Mouse (Mus musculus): ENCODE data around the gene H2-Q7.
"Not testable (repeated sequence)": the region's sequence is repeated elsewhere in the genome, so short reads cannot be mapped to it uniquely, and the experiment has no call there.

The H2-Q7 gene

GRCm38 (mm10) chr17:35438885-35439284, at the start of gene H2-Q7:
Gene H2-Q7 (plus strand): TSS chr17:35439155.
- not testable (repeated sequence) for DNase-seq (ENCODE audit: low spot score)

GRCm38 (mm10) chr17:35389796-35390195, 49.2 kb upstream of the H2-Q7 start:
- DNase-seq (ENCODE audit: low spot score): not testable (repeated sequence)

- not testable (repeated sequence) for DNase-seq (ENCODE audit: low spot score)
Observed at GRCm38 (mm10) chr17:35392671-35393070, 46.3 kb upstream of the H2-Q7 start.

GRCm38 (mm10) chr17:35393864-35394800, 44.8 kb upstream of the H2-Q7 start:
- not testable (repeated sequence) for DNase-seq (ENCODE audit: low spot score)

GRCm38 (mm10) chr17:35396956-35397355, 42.0 kb upstream of the H2-Q7 start:
- DNase-seq (ENCODE audit: low spot score): not testable (repeated sequence)

DNA sequence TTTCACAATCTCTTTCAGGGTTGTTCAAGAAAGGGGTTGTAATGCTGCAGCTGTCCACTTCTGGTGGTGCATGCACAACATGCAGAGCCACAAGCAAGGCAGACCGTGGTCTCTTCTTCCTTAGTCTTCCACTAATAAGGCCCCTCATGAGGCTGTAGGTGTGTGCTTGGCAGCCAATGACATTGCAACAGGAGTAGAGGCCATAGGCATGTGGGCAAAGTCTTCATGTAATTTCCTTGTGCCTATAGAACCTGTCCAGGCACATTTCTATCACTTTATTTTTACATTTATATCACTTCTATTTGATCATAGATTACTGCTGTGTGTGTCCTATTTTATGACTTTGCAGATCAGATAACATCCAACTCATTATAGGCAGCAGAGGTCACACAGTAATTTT, 25.9 kb upstream of the H2-Q7 start:
- not testable (repeated sequence) for DNase-seq (ENCODE audit: low spot score)

GRCm38 (mm10) chr17:35415273-35416129, 23.5 kb upstream of the H2-Q7 start:
- not testable (repeated sequence) for DNase-seq (ENCODE audit: low spot score)

GRCm38 (mm10) chr17:35418772-35419171, 20.2 kb upstream of the H2-Q7 start:
- no peak for DNase-seq (ENCODE audit: low spot score)

DNA sequence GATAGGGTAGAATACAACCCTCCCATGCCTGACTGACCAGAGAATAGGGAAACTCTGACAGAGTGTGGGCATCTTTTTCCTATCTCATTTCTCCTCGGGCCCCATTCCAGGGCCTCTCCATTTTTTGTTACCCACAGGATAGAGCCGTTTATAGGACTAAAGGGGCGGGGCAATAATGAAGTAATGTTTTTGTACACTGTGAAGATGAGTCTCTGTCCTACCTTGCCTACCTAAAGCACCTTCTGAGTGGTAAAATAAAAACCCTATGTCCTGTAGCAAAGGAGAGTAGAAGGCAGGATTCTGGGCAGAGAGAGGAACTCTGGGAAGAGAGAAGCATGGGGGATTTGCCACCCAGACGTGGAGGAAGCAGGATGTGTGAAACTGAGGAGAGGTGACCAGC, 19.4 kb upstream of the H2-Q7 start:
- not testable (repeated sequence) for DNase-seq (ENCODE audit: low spot score)

GRCm38 (mm10) chr17:35420206-35420810, 18.6 kb upstream of the H2-Q7 start:
- not testable (repeated sequence) for DNase-seq (ENCODE audit: low spot score)

DNA sequence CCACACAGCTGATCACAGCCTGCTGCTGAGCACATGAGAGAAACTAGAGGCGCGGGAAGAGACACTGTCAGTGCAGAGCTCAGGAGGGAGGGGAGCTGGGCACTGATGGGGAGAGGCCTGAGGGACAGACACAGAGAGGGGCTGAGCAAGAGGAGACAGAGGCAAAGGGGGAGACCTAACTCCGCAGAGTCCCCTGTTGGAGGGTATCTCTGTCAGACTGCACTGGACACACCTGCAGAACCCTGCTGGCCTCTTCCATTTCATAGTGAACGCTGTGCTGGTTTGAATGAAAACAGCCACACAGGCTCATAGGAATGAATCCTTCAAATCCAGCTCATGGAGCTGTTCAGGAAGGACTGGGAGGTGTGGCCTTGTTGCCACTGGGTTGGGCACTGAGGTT, 17.6 kb upstream of the H2-Q7 start:
- not testable (repeated sequence) for DNase-seq (ENCODE audit: low spot score)

- DNase-seq (ENCODE audit: low spot score): not testable (repeated sequence)
Observed at GRCm38 (mm10) chr17:35422360-35422759, 16.6 kb upstream of the H2-Q7 start.

- not testable (repeated sequence) for DNase-seq (ENCODE audit: low spot score)
Observed at GRCm38 (mm10) chr17:35423131-35423810, 15.7 kb upstream of the H2-Q7 start.

- DNase-seq (ENCODE audit: low spot score): not testable (repeated sequence)
Observed at GRCm38 (mm10) chr17:35424106-35424505, 14.8 kb upstream of the H2-Q7 start.

DNA sequence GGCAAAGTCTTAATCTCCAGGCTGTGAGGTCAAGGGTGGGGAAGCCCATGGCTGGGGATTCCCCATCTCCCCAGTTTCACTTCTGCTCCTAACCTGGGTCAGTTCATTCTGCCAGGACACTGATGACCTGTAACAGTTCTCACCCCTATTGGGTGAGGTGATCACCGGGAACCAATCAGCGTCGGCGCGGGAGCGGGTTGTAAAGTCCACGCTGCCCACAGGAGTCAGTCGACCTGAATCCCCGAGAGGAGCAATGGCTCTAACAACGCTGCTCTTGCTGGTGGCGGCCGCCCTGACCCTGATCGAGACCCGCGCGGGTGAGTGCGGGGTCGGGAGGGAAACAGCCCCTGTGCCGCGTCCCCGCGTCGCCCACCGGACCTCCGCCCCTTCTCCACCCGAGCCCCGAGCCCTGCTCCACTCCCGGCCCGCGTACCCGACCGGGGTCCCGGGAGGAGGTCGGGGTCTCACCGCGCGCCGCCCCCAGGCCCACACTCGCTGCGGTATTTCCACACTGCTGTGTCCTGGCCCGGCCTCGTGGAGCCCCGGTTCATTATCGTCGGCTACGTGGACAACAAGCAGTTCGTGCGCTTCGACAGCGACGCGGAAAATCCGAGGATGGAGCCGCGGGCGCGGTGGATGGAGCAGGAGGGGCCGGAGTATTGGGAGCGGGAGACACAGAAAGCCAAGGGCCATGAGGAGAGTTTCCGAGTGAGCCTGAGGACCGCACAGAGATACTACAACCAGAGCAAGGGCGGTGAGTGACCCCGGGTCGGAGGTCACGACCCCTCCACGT, 14.1 kb upstream of the H2-Q7 start, which contains the start of gene H2-Q6:
H2-Q6 (plus strand) TSS at position 227 of the 793 bp plus-strand sequence.
- not testable (repeated sequence) for DNase-seq (ENCODE audit: low spot score)

- not testable (repeated sequence) for DNase-seq (ENCODE audit: low spot score)
Observed at GRCm38 (mm10) chr17:35425474-35425873, 13.5 kb upstream of the H2-Q7 start.

- DNase-seq (ENCODE audit: low spot score): not testable (repeated sequence)
Observed at GRCm38 (mm10) chr17:35428883-35429282, 10.1 kb upstream of the H2-Q7 start.

DNA sequence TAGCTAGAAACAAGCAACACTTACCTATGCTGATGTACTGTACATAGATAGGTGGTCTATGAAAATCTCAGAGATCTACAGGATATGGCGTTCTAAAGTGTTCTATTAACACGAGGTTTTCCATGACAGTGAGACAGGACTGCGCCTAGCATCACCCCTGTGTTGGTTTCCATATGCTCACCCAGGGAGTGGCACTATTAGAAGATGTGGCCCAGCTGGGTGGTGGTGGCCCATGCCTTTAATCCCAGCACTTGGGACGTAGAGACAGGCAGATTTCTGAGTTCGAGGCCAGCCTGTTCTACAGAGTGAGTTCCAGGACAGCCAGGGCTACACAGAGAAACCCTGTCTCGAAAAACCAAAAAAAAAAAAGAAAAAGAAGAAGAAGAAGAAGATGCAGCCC, 8.3 kb upstream of the H2-Q7 start:
- not testable (repeated sequence) for DNase-seq (ENCODE audit: low spot score)

GRCm38 (mm10) chr17:35432167-35432566, 6.8 kb upstream of the H2-Q7 start:
- not testable (repeated sequence) for DNase-seq (ENCODE audit: low spot score)

DNA sequence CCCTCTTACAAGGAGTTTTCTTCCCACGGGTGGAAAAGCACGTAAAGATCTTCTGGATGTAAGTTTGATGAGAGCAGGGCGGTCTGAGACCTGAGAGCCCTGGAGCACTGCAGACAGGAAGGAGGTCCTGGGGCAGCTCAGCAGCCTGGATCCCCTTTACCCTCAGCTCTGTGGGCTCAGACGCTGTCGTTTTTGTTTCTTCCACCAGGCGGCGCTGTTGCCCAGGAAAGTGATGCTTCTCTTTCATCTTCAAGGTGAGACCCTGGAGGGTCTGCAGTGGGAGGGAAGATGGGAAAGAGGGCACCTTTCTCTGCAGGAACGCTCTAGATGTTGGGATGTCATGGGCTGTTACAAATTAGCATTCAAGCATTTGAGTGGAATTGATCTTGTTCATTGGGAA, 4.1 kb upstream of the H2-Q7 start:
- not testable (repeated sequence) for DNase-seq (ENCODE audit: low spot score)

All from urinary bladder, postnatal 10 days (tissue).